Mouse (Mus musculus) gastrocnemius, postnatal 10 days (tissue): Measurements from ENCODE around the gene Triobp. TPM values are rescaled to one million over a fixed set of nuclear protein-coding genes. Genes with fewer than 3 reads are reported as not detected.
"Not testable (repeated sequence)": the region's sequence is repeated elsewhere in the genome, so short reads cannot be mapped to it uniquely, and the experiment has no call there.

Source experiments
- DNase-seq: peaks from one replicate; pipeline ENCODE4 v3.0.0; 2021; ENCODE audit warnings: mixed read lengths
- total RNA-seq, 2 experiments: library from RNA; stranded (reverse); gene quantifications; 2 replicates each; pipeline ENCODE4 v1.2.3; 2021

Triobp gene
- total RNA-seq, 2 experiments from 2014 or later, result 65.1 to 76.8 TPM

DNA sequence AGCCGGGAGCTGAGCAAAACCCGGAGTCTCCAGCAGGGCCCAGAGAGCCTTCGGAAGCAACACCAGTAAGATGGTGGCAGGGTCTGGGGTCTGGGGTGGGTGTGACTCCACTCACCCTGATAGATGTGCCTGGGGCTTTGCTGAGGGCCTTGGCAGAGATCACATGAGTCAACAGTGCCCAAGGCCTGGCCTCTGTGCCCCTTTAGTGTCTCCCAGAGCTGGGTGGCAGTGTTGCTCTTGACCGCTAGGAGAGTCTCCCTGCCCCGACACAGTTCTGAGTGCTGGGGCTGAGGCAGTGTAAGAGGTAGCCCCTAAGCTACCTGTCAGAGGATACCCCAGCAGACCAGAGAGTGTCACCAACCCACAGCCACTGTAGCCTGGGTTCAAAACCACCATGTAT is 54.0 kb downstream of the Triobp start:
- no peak for DNase-seq

- DNase-seq, result no peak
These were observed 54.5 kb downstream of the Triobp start for GRCm38 (mm10) chr15:79002036-79002435.

- DNase-seq, result no peak
These were observed 55.6 kb downstream of the Triobp start for GRCm38 (mm10) chr15:79003079-79003478.

DNA sequence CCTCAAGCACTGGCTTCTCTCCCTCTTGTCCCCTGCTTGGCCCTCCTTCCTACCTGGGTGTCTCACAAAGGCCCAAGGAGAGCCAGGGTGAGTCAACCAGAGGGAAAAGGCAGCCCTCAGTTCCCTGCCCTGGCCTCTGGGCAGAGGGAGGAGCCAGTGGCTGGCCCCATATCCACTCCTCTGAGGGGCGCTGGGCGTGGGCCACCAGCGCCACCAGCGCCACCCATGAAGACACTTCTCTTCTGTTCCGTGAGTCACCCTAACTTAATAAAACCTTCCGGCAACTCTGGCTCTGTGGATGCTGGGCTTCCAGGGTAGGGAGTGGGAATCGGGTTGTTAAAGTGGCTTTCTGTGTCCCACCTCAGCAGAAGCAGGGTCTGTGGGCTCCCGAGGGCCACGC is 58.1 kb downstream of the Triobp start:
- no peak for DNase-seq

GRCm38 (mm10) chr15:79006638-79007037 is 59.1 kb downstream of the Triobp start:
- no peak for DNase-seq

DNA sequence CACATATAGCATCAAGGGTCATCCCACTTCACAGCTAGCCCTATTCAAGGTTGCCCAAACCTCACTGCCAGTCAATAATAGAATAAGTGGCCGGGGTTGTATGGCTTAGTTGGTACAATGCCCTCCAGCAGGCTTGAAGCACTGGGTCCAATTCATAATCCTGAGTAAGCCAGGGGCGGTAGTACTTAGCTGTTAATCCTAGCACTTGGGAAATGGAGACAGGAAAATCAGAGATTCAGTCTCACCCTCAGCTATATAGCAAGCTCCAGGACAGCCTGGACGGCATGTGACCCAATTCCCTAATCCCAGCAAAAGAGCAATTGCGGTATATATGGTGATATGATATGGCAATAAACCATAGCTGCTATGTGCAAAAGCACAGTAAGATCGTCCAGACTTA is 59.5 kb downstream of the Triobp start:
- no peak for DNase-seq

DNA sequence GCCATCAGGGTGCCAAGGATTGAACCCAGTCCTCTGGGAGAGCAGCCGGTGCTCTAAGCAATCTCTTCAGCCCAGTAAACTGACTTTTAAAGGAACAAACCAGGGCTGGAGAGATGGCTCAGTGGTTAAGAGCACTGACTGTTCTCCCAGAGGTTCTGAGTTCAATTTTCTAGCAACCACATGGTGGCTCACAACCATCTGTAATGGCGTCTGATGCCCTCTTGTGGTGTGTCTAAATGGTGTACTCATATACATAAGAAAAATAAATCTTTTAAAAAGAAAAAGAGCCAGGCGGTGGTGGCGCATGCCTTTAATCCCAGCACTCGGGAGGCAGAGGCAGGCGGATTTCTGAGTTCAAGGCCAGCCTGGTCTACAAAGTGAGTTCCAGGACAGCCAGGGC is 60.3 kb downstream of the Triobp start:
- DNase-seq, result not testable (repeated sequence)

DNA sequence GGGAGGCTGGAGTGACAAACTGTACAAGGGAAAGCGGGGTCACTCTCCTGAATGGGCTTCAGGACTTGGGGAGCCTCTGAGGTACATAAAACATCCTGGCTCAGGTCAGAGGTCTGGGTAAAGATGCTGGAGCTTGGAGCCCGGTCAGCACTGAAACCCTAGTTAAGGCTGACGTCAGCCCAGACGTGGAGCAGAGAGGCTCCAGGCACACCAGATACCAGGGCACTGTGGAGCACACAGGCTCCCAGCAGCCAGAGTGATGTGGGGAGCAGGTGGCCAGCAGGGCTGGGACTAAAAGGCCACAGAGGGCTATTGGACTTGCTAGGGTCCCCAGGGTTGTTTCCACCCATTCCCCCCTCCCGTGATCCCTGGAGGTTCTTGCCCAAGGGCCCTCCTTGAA is 62.2 kb downstream of the Triobp start:
- DNase-seq, result no peak

- no peak for DNase-seq
These were observed 64.0 kb downstream of the Triobp start for GRCm38 (mm10) chr15:79011550-79011949.

DNA sequence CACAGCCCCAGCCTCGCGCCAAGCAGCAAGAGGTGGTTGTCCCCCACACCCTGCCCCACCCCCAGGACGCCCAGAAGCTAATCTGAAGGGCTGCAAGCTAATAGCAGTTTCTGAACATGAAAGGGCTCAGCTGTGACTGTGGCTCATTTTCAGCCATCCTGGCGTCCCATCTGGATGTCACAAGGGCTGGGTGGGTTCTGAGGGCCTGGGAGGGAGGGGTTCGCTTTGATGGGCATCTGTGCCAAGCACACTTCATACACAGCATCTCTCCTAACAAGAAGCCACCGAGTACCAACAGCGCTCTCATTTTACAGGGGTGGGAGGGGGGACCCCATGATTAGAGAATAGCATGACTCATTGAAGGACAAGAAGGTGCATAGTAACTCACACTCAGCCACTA is 65.9 kb downstream of the Triobp start:
- DNase-seq, result no peak

DNA sequence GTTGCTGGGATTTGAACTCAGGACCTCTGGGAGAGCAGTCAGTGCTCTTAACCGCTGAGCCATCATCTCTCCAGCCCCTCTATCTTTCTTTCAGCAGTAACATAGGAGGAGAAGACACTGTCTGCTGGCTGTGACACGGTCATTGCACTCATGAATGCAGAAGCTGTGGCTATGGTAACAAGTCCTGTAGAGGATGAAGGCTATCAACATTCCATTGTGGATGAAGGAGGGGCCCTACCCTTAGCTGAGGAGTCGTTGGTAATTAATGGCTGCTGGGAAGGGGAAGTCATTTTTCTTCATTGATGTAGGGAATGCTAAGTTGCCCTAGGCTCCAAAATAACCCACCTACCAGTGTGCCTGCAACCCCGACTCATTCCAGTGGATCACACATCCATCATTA is 70.7 kb downstream of the Triobp start:
- DNase-seq, result no peak

- no peak for DNase-seq
These were observed 71.4 kb downstream of the Triobp start for GRCm38 (mm10) chr15:79018886-79019285.

DNA sequence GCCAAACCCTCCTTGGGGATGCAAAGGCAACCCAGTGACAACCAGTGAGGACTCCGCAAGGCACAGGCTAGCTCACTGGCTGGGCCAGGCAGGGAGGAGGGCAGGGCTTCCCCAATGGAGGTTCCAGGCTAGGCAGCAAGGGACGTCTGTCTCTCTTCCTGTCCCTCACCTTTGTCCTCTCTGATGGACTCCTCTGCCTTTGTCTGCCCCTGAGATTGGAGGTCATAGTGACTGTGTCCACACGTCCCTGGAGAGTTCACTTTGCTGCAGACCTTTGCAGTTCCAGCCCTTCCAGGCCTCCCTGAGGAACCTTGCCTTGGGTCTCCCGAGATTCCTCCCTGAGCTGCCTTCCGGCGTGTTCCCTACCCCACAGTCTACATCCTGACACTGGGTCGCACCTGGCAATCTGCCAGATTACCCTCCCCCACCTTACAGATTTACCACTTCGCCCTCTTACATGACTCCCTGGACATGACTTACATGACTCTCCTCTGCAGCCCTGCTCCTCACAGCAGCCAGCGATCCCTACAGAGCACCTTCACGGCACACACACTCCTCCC is 75.2 kb downstream of the Triobp start:
- no peak for DNase-seq

GRCm38 (mm10) chr15:79023366-79023765 is 75.8 kb downstream of the Triobp start:
- DNase-seq, result no peak

DNA sequence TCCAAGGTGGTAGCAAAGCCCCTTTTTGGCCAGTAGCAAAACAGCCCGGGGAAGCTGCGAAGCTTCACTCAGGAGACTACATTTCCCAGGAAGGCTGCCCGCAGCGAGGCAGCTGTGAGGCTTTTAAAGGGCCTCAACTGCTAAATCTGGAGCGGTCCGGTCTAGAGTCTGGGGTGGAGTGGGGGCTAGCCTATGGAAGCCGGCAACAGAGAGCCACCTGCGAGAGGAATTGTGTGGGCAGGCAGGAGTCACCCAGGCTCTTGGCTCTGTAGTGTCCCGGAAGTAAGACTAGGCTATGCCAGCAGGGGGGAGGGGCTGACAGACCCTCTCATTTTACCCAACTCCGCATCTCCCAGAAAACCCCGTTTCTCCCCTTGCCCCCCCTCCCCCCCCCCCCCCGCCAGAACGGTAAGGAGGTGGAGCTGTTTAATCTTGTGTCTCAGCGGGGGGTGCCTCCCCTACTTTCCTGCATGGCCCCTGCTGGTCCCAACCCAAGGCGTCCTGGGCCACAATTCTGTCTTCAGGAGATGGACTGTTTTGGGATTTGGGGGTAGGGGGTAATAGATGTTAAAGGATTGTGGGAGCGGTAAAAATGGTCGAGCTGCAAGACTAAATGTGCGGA is 78.3 kb downstream of the Triobp start:
- no peak for DNase-seq

- DNase-seq, result no peak
These were observed 79.2 kb downstream of the Triobp start for GRCm38 (mm10) chr15:79026511-79027290.

- peak; percentile 54 for DNase-seq
These were observed 80.0 kb downstream of the Triobp start for GRCm38 (mm10) chr15:79027291-79028205.

DNA sequence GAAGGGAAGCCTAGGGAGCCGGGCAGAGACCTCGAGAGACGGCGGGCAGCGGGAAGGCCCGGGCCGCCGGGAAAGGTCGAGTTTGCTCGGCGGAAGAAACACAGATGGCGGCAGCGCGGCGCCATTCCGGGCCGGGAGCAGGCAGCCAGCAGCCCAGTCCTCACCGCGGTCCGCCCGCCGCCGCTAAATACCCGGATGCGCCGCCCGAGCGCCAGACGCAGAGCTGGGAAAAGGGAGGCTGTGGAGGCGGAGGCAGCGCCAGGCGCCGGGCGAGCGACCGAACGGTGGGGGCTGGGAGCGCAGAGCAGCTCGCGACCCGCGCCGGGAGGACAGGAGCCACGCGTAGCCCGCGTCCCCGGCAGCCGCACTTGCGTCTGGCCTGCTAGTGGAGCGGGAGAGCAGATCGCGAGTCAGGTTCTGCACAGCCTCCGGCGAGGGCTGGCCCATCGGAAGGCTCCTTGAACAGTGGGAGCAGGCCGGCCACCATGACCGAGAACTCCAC is 80.8 kb downstream of the Triobp start, which contains the start of gene H1f0:
H1f0 (plus strand) TSS at position 214 of the 502 bp plus-strand sequence.
- peak; percentile 98 for DNase-seq

- no peak for DNase-seq
These were observed 81.4 kb downstream of the Triobp start for GRCm38 (mm10) chr15:79028823-79029484.

GRCm38 (mm10) chr15:79029519-79030241 is 82.2 kb downstream of the Triobp start:
- no peak for DNase-seq
